Mouse (Mus musculus): ENCODE measurements around the gene Phxr2.
A peak's percentile ranks its signal among the peaks of the same experiment; 100 is the strongest.
"Not testable (repeated sequence)": the region's sequence is repeated elsewhere in the genome, so short reads cannot be mapped to it uniquely, and the experiment has no call there.

Phxr2 gene

GRCm38 (mm10) chr10:99126225-99126624 lies at the start of gene Phxr2:
Gene Phxr2 (minus strand): TSS chr10:99126325.
- DNase-seq (ENCODE audit: low spot score), result no peak

DNA sequence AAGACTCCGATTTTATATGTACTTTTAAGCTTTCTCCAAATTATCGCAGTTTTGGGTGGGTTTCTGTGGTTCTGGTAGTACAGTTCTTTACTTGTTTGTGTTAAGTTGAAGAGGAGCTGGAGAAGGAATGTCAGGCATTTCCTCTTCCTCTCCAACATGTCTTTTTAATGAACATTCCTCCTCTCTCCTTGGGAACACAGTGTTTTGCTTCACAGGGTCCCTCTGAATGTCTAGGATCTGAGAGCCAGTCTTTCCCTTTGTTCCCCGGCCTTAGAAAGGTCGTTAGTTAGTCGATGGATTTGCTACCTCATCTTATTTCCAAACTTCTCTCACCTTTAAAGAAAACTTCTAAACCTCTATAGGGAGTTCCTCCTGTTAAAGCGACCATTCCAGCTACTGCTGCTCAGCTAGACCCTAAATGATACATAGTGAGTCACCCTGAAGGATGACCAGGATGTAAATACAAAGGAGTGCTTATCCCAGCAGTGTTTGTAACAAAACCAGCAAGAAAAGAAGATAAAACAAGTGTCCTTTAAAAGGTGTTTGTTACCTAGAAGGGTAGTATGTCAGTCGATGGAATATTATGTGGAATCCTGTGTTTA lies 46.9 kb upstream of the Phxr2 start:
- no peak for DNase-seq (ENCODE audit: low spot score)

DNA sequence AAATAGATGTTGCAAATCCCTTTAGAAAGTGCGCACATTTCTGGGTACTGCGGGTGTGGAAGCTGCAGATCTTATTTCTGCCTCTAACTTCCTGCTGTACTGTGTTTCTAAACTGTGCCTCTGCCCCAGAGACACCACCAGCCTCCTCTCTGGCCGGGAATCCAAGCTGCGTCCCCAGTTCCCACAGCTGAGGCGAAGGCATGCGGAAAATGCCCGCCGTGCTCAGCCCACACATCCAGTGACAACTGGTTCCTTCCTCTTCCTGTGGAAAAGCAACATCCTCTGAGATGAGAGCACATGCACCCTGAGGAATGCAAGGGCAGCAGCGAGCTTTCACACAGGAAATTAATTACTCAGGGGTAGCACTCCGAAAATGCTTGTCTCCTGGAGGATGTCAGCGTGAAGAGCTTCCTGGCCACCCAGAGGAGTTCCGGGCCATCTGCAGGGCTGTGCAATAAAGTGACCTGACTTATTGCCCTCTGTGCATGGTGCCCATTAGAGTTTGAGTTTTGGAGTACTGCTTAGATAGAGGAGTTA lies 45.9 kb upstream of the Phxr2 start:
- DNase-seq (ENCODE audit: low spot score), result peak; percentile 77

DNA sequence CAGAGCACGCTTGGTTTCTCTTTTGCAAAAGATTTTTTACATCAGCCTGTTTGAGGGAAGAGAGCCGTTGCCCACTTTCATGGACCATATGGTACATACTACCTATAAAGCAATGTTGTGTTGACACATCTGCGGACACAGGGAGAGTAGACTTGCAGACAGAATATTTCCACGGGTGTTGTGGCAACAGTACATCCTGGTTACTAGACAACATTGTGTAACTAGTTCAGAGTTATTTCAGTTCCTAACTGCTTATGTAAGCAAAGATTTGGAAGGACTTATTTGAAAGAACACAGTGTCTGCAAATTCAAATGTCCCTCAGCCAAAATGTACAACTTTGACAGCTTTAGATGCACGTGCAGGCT lies 43.6 kb upstream of the Phxr2 start:
- DNase-seq (ENCODE audit: low spot score), result no peak

DNA sequence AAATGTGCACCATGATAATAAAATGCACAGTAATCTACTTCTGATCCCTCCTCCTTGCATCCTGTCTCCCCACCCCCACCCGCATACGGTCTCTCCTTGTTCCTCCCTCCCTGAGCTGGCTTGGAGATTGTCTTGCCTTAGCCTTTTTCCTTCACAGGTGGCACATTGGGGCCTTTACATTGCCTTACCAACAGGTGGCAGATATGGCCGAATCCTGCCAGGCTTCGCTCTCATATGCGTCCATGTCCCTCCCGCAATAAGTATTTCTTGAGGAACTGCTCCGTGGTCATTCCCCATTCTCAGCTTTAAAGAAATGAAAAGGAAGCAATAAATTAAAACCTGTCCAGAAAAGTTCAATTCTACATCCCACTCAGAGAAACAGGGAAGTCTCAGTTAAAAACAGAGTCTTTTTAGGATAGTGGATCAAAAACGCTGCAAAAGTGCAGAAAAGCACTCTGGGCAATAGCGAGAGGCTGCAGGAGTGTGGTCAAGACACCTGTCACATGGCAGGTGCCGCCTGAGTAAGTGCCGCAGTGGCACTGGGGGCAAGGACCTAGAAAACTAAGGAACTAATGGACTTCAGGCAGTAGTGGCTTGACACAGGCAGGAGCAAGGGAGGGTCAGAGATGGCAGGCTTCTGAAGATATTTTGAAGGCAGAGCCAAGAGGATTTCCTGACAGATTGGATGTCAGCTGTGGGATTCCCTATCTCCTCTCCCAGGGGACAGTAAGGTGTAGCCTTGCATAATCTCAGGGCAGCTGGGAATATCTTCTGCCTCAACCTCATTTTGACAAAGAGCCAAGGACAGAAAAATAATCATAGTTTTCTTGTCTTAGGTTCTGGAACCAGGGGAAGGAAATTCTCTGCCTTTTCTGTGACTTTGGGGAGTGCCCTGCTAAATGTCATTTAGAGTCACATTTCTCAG lies 43.0 kb upstream of the Phxr2 start:
- DNase-seq (ENCODE audit: low spot score), result no peak

DNA sequence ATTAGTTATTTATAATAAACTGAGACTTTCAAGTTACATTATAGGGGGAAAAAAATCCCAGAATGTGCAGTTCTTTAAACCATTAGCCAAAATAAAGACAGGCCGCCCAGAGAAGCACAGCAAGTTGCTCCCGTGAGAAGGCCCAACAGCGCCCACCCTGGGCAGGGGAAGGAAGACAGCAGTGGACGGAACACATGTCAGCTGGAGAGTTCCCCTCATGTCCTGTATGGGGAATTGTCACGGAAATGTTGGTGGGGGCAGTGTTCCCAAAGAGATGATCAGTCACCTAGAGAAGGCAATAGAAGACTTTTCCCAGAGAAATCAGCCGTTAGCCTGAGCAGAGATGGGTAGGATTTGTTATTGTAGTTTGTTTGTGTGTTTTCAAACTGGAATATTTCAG lies 42.3 kb upstream of the Phxr2 start:
- DNase-seq (ENCODE audit: low spot score), result no peak

DNA sequence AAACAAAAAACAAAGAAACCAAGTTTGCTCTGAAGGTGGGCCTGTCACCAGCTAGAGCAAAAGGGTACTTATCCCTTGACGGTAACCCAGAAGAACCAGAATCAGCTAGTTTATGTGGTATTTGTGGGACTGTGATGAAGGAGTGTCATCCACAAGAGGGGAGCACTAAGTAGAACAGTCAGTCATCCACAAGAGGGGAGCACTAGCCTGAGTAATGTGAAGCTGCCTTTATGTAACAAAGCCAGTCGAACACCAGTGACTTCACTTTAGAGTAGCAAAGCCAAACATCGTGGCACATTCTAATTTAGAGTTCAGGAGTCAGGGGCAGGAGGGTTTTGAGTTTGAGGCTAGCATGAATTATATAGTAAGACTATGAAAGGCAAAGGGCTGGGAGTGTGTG lies 40.3 kb upstream of the Phxr2 start:
- no peak for DNase-seq (ENCODE audit: low spot score)

- no peak for DNase-seq (ENCODE audit: low spot score)
Measured at GRCm38 (mm10) chr10:99165751-99166282, 39.7 kb upstream of the Phxr2 start.

- DNase-seq (ENCODE audit: low spot score), result no peak
Measured at GRCm38 (mm10) chr10:99164871-99165477, 38.8 kb upstream of the Phxr2 start.

DNA sequence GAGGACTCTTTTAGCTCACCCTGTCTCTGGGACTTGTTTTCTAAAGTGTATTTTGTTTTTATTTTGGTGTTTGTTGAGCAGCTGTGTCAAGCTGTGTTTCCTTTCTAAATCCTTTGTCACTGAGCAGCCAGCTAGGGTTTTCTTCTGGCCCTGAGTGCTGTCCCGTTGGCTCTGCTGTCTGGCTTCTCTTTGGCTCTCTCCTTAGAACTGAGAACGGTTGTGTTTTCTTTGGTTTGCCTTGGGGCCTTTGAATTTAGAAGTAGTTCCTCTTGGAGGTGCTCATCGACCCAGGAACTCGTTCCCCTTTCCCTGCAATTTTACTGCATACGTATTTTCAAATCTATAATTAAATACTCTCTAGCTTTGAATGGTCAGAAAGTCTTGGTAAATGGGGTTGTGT lies 36.9 kb upstream of the Phxr2 start:
- no peak for DNase-seq (ENCODE audit: low spot score)

- no peak for DNase-seq (ENCODE audit: low spot score)
Measured at GRCm38 (mm10) chr10:99161987-99162582, 36.0 kb upstream of the Phxr2 start.

DNA sequence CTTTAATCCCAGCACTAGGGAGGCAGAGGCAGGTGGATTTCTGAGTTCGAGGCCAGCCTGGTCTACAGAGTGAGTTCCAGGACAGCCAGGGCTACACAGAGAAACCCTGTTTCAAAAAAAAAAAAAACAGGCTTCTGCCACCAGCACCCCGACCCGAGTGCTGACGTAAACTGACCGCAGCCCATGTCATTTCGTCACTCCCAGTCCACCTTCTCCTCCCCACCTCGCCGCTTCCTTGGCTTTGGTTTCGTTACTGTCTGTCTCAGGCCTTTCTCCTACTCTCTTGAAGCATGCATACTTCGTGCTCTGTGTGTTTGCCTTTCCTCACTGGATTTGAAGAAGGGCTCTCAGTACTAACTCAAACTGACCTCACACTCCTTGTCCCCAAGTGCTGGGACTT lies 31.6 kb upstream of the Phxr2 start:
- not testable (repeated sequence) for DNase-seq (ENCODE audit: low spot score)

GRCm38 (mm10) chr10:99156808-99157207 lies 30.7 kb upstream of the Phxr2 start:
- DNase-seq (ENCODE audit: low spot score), result no peak

DNA sequence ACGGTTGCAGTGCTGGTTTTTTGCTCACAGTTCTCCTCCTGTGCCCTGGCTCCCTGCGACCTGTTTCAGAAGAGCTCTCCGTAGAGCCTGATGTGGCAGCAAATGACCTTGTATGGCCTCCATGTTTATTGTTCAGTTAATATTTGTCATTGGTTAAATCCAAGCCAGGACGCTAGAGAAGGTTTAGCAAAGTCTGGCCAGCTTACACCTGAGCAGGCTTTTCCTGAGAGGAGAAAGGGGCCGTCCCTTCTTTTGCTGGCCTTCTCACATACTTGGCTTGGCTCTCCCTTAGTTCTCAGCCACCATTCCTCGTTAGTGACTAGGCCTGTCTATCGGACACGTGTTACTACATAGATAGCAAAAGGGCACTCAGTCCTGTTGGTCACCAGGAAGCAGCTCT lies 28.5 kb upstream of the Phxr2 start:
- DNase-seq (ENCODE audit: low spot score), result peak; percentile 56

- no peak for DNase-seq (ENCODE audit: low spot score)
Measured at GRCm38 (mm10) chr10:99152063-99152462, 25.9 kb upstream of the Phxr2 start.

GRCm38 (mm10) chr10:99151580-99151979 lies 25.5 kb upstream of the Phxr2 start:
- no peak for DNase-seq (ENCODE audit: low spot score)

- no peak for DNase-seq (ENCODE audit: low spot score)
Measured at GRCm38 (mm10) chr10:99150016-99150415, 23.9 kb upstream of the Phxr2 start.

DNA sequence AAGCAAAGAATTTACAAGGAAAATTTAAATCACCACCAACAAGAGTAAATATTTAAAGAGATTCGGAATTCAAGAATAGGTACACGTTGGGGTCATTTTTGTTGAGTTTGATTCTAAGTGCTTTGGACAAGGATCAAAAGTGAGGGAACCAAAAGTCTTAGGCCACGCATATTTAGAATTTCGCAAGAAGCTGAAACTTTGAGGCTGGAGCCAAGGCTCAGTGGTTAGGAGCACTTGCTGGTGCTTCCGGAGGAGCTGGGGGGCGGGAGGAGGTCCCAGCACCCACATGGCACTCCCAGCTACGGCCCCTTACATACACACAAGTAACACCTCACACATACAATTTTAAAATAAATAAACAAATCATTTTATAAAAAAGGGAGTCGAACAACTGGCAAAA lies 20.5 kb upstream of the Phxr2 start:
- no peak for DNase-seq (ENCODE audit: low spot score)

- no peak for DNase-seq (ENCODE audit: low spot score)
Measured at GRCm38 (mm10) chr10:99145611-99146010, 19.5 kb upstream of the Phxr2 start.

DNA sequence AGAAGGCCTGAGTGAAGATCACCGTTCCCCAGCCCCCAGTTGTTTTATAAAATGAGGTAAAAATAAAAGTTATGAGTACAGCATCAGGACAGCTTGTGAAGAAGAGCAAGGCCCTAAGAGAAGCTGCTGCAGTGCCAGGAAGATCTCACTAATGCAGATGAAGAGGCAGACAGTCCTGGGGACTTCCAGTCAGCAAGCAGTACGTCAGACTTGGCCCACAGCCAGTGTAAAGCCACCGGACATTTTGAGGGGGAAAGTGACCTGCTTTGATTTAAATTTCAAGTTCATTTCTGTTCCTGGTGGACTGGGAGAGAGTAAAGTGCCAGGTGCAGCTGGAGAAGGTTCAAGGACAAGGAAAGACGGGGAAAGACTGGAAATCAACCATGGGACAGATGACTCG lies 10.2 kb upstream of the Phxr2 start:
- no peak for DNase-seq (ENCODE audit: low spot score)

- no peak for DNase-seq (ENCODE audit: low spot score)
Measured at GRCm38 (mm10) chr10:99133321-99133875, 7.3 kb upstream of the Phxr2 start.

Measured in yolk sac, embryonic 10.5 days (tissue).